Mouse (Mus musculus) retina, embryonic 14.5 days (tissue): ENCODE data around the gene Asb1.

Source experiments
- DNase-seq: peaks from one replicate; pipeline ENCODE4 v3.0.0-alpha.2; 2015; ENCODE audit warnings: low spot score

Asb1 gene

DNA sequence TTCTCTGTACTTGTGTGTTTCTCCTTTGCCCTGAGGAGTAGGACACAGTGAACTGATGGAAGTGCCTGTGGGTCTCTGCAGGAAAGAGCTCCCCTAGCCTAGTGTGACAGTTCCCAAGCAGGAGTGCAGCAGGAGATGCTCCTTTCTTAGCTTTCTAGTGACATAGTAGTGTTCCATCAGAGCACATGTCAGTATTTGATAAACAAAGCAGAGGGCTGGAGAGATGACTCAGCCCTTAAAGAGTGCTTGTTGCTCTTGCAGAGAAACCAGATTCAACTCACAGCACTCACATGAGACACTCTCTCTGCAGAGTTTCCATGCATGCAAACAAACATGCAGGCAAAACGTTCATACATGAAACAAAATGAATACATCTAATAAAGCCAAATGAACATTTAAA, 4.9 kb downstream of the Asb1 start:
- DNase-seq = no peak

DNA sequence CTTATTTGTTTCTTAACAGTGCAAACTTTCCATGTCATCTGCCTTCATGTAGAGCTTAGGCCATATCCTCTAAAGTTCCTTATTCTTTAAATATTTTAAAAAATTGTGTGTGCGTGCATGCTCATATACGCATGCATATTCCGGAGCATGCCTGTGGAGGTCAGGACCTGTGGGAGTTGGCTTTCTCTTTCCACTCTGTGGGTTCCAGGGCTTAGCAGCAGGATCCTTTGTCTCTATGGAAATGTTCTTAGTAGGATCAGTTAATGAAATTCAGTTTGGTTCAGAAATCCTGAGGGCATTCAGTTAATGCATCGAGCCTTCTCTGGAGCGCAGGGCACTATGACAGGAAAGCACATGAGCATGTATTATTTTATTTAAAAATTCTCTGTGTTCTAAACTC, 7.2 kb downstream of the Asb1 start:
- DNase-seq = no peak

DNA sequence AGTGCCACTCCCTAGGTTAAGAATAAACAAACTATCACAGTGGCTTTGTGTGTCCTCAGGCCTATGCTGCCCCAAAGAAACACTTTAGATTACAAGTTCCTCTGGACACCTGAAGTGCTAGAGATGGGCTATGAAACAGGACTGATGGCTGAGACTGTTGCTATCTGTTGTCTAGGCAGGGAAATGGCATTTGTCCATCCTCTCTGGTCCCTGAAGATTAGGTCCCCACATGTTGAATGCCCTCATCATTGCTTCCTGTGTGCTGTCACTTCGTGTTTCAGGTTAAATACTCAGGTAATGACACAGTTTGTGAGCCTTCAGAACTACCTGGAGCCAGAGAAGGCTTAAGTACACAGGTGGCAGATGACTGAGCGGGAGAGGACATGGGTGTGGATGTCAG, 8.7 kb downstream of the Asb1 start:
- no peak for DNase-seq

DNA sequence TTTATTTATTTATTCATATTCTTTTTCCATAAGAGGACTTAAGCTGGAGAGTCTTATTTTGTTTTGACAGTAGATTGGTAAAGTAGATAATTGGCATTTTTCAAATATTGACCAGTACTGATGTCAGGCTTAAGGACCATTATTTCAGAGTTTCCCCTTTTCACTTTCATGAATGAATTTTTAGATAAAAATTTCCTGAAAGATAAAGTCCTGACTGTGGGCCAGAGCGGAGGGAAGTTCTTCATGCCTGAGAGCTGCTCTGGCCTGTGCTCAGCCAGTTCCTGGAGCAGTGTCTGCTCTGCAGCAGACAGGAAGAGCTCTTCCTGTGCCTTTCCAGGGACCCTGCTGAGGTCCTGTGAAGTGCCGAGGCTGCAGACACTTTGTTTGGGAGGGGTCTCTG, 16.8 kb downstream of the Asb1 start:
- no peak for DNase-seq

DNA sequence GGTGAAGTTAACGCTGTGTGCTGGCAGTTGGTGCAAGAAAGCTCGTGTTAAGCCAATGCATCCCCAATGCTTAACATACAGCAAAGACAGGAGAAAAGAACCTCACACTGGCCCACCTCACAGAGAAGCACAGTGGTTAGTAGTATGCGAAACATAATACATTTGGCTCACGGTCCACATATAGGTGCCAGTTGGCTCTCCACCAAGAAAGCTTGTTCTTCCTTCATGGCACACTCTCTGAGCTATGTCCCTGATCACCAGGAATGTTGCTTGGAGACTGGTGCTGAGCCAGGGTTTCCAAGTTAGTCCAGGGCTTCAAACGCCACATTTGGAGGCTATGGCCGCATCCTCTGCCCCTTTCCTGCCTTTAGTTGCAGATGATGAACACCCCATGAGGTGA, 20.9 kb downstream of the Asb1 start:
- DNase-seq = no peak

DNA sequence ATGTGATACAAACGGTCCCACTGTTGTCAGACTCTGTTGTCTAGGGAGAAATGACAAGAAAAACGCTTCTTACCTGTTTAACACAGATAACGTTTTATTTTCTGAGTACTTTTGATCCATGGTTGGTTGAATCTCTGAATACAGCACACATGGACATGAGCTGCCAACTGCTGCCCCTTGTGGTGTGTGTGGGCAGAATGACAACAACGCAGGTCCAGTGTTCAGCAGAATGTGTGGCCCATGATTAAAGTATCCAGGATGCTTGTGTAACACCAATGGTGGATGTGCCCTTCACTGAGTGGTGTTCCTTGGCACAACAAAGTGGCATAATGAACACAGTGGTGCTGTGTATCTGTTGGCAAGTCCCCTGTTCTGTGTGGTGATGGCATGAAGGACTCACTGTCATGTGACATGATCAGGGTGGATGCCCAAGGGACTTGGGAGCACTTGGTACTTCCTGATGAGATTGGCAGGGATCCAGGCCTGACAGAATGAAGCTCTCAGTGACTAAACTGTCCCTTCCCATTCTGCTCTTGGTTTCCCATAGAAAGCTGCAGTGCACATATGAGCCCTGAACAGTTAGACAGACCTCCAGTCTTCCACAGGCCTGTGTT, 22.7 kb downstream of the Asb1 start:
- no peak for DNase-seq

DNA sequence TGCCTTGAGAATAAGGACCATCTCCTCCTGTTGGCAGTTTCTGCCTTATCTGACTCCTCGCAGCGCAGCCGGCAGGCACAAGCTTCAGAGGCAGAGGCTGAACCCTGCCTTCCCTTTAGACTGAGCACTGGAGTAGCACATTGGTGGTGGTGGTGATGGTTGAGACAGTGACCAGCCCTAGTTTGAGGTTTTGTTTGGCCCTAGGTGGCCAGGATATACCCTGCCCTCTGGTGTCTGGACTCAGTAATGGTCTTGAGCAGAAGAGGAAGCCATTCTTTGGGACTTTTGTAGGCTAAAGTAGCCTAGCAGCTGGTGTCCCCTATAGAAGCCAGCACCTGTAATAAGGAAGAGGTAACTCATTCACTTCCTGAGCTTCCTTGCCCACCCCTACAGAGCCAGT, 23.7 kb downstream of the Asb1 start:
- DNase-seq = peak; percentile 25

DNA sequence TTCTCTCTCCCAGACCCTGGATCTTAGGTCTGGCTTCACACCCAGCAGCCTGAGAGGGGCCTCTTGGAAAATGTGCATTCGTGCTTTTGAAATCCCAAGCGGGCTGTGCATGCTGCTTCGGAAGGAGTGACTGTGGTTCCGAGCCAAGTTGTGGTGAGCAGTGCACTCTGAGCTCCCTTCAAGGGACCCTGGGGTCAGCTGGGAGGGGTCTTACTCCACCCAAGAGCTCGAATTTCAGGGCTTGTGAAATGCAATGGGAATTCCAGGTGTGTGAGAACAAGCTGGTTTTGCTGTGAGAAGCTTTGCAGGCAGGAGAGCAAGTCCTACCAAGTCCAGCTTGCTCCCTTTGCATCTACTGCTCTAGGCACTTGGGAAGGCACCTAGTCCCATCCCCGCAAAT, 24.3 kb downstream of the Asb1 start:
- DNase-seq = no peak

DNA sequence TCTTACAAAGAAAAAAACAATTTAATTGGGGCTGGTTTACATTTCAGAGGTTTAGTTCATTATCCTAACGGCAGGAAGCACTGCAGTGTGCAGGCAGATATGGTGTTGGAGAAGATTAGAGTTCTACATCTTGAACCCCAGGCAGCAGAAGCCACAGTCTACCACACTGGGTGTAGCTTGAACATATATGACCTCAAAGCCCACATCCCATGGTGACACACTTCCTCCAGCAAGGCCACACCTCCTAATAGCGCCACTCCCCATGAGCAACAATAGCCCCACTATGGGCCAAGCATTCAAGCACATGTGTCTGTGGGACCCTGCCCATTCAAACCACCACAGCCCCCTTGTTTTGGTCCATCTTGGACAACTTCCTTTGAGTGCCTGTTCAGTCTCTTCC, 26.9 kb downstream of the Asb1 start:
- no peak for DNase-seq

DNA sequence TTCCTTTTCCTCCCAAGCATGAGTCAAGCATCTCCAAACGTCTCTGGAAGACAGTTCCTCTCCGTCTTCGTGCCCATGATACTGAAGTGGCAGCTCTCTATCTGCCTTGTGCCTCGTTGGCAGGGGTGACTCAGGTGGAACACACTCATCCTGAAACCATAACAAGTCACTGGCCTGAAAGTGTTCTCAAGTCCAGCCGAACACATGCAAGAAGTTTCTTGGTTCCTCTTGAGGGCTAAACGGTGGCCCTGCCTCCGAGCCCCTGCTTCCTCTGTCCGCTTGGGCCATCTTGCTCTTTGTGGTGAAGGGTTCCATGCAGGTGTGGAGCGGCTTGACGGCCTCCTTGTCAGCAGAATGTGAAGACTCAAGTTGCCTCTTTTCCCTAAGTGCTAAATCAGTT, 32.1 kb downstream of the Asb1 start:
- DNase-seq = no peak

DNA sequence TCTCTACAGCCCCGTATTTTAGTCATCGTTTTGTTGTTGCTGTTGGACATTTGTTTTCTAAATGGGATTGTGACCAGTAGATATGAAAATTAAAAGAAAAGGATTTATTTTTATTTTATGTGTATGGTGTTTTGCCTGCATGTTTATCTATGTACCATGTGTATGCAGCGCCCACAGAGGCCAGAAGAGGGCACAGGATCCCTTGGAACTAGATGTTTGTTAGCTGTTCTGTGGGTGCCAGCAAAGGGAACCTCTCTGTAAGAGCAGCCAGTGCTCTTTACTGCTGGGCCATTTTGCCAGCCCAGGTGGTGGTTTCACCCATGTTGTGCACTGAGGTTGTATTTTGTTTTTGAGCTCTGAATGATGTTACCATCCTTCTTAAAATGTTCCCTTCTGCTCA, 33.9 kb downstream of the Asb1 start:
- DNase-seq = peak; percentile 69

DNA sequence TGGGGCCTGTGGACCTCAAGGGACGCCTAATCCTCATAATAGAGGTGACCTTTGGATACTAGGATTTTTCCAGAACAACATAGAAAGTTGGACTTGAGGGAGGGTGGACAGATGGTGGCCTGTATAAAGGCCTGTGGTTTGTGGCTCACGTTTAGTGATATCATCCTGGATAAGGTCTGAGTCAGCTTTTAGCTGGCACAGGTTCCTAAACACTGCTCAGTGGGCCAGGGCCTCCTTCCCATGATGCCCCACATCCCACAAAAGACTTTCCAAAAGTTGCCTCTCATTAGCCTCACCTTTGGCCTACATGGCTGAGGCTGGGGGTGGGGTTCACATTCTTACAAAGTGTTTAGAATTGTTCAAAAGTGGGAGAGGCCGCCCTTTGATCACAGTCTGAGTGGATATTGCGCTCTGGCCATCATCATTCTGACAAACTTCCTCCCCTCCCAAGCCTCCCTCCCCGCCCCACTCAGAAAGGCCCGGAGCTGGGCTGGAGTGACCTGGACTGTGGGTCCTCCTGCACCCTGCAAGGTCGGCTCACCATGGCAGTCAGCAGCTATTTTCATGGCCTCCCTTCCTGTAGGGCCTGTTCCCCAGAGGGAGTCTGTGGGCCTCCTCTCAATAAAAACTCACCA, 37.7 kb downstream of the Asb1 start:
- no peak for DNase-seq

DNA sequence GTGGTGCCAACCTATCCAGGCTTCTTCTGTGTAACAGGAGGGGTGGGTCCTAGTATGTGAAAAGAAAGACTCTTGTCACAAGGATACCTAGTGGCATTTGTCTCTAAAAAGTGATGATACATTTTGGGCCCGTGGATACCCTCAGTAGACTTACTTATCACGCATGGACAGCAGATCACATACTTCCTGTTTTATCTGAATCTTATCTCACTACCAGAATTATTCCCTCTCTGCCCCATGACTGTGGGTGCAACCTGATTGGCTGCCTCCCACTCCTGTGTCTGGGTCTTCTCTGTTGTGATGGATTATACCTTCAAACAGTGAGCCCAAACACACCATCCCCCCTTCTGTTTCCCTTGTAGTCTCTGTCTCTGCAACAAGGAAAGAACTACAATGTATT, 40.2 kb downstream of the Asb1 start:
- no peak for DNase-seq

DNA sequence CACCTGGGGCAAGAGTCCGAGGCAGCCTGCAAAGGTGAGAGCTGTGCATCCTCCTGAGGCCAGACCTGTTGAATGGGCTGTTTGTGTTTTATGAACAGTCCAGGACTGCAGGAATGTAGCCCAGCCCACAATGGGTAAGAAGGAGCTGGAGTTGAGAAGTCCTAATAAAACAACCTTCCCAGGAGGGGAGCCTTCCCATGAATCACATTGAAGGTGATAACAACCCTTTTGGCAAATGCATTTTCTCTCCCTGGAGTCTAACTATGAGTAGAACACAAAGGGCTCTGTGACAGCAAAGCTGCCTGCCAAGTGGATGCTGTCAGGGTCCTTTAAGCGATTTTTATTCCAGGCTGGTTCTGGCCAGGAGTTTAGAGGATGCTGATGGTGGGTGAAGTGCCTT, 40.9 kb downstream of the Asb1 start:
- no peak for DNase-seq

DNA sequence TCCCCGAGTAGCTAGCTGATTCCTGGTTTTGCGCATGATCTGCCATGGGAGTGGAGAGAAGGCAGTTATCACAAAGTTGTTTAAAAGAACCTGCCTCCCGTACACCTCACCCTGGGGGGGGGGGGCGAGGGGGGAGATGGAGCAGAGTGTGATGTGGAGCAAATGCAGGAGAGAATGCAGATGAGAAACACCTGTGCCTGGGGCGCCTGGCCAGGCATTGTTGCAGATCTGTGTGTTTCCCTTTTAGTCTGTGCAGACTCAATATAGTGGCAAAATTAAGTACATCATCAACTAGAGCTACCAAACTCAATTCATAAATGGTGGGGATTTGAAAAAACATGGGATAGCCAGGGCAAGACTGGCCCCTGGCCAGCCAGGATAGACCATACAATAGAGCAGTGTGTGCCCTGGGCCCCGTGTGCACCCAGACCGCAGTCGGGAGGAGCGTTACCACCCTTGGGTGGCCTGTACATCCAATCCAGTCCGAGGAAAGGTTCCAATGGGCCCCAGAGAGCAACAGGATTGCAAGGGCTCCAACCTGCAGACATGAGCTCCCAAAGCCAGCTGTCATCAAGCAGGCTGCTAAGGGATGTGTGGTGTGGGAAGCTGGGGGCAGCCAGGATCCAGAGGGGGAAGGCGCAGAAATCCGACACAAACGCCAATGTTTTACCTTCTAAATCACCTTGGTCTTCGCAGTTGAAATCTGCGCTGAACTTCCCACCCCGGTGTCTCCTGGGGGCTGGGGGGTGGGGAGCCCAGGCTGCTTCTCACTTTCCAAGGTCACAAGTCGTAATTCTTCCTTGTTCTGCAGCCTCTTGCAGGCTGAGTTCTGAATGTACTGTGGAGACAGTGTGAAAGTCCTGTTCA, 44.9 kb downstream of the Asb1 start:
- no peak for DNase-seq

DNA sequence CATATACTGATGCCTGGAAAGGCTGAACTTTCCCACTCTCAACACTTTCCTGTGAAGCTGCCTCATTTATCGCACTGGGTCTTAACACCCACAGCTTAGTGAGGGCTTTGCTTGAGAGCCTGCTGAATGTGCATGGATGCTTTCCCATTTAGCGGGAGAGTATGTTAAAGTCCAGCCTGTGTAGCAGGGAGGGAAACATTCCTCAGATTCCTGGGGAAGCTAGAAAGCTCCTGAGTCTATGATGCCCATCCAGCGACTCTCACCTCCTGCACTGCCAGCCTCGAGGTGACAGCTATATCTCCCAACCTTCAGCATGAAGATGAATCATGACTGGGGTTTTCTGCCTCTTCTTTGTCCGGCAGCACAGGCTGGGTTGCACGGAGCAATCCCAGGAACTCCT, 49.4 kb downstream of the Asb1 start:
- DNase-seq = no peak

DNA sequence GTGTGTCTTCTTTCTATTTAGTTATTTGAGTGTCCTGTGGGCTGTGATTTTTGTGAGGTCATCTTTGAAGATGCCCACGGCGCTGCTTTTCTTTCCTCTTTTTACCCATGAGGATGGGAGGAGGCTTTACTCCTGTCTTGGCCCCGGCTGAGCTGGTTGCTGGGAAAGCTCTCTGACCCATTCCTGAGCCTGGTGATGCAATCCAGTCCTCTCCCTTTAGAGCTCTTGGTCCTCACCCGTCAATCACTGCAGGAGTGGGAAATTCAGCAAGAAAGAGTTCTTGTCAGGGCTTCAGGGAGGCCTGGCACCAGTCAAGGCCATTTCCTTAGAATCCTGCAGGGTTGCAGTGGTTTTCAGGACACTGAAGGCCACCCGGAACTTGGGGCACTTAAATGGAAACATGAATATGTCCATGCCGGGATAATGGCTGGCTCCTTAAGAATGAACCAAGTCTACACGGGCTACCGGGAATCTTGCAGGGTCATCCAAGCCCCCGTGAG, 55.2 kb downstream of the Asb1 start:
- no peak for DNase-seq

DNA sequence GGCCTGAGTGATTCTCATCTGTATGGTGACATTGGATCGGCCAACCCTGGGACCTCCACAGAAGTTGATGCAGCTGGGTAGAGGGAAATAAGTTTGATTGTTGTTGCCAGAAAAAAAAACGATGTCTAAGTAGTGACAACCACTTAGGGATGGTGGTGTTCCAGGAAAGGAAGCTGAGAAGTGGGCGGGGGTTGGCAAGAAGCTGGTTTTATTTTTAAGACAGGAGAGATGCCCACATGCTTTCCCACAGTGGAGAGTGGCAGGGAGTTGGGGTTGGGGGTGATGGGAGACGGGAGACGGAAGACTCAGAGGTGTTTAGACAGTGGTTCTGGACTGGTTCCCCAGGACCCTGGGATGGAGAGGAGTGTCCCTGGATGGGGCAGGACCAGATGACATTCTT, 57.3 kb downstream of the Asb1 start:
- DNase-seq = no peak

DNA sequence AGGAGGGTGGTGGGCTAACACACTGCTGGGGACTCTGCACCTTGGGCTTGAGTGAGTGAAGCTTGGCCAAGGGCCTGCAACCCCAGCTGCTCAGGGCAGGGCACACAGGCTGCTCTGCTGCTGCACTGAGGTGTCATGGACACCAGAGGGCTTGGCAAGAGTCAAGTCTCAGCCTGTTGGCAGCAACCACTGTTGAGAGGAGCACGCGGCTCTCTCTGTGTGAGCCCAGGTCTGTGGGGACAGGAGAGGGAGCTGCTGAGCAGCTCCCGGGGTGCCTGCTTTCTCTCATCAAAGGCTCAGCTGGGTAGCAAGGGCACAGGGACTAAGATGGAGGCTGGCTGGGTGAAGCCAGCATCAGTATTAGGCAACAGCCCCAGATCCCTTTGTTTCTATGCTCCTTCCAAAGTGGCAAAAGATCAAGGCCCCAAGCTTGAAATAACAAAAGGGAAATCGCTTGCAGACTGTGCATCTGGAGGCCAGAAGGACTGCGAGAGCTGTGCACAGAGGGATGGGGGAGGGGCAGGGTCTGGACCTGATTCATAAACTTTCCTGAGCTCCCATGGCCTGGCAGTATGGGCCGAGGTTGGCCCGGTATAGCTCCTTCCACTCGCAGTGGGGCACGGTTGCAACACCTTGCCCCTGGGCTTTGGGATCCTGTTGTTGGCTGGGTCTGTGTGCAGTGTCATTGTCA, 60.5 kb downstream of the Asb1 start:
- DNase-seq = peak; percentile 72

DNA sequence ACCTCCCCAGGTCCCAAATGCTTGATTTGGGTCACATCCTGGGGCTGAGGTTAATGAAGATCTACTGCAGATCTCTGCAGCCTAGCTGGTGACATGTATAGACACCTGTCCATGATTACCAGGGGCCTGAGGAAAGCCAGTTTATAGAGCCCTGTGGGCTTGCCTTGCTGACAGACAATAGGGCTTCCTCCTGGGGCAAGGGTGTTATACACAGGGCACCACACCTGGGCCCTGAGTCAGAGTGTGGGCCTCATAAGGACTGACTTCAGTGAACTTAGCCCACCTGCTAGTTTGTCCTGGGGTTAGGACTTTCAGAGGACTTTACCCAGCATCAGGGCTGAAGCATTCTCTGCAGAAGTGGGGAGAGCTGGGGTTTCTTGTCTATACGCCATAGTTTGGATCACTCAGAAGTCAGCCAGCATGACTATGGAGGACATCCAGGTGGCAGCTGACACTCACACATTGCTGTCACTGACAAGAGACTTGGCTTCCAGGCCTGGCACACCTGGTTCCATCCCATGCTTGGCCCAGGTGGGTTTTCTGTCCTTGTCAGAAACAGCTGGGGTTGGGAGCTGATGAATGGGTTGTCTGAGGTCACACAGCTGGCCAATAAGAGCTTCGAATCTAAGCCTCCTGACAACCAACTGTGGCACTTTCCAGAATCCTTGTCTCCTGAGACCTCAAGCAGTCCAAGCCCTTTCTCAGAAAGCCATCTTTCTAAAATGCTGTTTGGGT, 61.2 kb downstream of the Asb1 start:
- no peak for DNase-seq

DNA sequence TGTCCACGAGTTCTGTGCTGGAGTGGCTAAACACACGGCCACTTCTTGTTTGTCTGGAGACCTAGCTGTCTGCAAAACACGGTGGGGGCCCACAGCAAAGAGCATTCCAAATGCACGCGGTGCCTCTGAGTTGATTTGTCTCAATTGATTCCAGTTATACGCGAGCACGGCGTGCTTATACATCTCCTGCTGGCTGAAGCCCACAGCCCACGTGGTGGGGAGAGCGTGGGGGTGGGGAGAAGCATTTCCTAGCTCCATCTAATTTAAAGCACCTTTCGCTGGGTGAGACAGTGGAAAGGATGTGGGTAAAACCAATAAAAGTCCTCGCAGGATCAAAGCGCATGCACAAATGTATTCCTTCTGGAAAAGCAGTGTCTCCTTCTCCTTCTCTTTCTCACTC, 65.3 kb downstream of the Asb1 start:
- DNase-seq = no peak

DNA sequence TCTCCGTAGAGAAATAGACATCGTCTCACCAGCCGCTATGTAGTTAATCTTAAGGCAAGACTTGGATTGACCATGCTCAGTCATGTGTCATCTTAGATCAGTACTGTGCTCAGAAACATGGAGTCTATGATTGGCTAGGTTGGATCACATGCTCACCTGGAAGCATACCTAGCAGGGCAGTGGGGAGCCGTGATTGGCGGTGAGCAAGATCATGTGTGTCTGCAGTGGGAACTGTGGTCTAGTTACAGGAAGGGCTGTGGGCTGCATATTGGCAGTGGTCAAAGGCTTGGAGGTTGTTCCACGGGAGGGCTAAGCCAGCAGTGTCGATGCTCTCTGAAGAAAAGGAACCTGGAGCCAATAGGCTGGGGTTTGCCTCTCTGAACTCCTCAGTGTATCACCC, 66.4 kb downstream of the Asb1 start:
- DNase-seq = no peak
